Mouse (Mus musculus) induced T-regulatory cell, adult 2 months (primary cell): ENCODE results near the gene Cdk1.

ENCODE experiments used
- DNase-seq: peaks from one replicate; pipeline ENCODE4 v3.0.0-alpha.2; 2012; ENCODE audit warnings: low read depth

Cdk1 gene

DNA sequence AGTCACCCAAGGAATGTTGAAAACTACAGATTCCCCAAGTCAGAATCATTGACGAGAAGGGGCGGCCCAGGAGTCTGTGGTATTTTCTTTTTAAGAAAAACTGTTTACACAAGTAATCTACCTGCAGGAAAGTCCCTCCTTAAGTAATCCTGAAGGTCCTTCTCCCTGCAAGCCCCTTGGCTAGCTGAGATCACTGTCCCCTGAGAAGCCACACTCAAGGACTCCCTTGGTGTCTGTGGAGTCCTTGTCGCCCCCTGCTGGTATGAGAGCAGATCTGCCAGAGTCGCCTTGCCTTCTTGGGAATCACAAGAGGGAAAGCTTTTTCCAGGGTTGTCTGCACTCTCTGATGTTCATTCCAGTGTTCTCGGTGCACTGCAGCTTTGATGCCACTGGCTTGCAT lies 45.7 kb downstream of the Cdk1 start:
- DNase-seq: peak; percentile 70

DNA sequence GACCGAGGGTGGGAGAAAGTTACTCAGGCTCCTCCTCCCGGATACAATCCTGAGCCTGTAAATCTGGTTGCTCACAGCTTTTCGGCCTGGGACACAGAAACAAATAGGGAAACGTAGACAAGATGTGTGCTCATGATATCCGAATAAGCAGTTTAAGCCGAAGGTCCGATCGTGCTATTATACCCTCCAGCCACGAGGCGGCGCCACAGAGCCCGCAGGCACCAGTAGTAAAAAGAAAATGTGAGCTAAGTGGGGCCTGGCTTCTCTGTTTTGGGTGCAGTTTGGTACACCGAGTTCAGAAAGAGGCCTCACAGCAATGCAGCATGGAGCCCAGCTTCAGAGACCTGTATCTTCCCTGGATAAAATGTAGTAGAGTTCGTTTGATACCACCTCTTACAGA lies 46.5 kb downstream of the Cdk1 start:
- DNase-seq: peak; percentile 54

DNA sequence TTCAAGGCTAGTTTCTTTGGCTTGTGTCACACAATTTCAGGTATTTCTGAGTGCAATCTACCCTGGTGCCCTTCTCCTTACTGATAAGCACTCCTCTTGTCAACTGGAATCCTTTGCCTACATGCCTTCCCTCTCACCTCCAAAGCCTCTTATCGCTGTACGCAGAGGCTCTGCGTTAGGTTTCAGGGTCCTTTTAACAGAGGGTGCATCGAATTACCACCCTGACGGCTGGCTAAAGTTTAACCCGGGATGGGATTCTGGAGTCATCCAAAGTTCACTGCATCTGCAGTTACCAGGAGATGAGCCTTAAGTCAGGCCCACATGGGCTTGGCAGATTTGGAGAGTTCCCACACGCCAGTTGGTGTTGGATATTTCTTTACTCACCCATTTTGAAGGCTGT lies 47.1 kb downstream of the Cdk1 start:
- no peak for DNase-seq

DNA sequence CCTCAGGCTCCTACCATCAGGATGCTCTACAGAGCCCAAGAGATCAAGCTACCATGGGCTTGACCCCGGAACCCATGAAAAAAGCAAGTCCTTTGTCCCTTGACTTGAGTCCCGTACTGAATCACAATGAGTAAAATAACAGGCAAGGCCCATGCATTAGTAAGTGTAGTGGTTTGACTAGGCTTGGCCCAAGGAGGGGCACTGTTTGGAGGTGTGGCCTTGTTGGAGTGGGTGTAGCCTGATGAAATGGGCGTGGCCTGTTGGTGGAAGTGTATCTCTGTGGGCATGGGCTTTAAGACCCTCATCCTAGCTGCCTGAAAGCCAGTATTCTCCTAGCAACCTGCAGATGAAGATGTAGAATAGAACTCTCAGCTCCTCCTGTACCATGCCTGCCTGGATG lies 47.9 kb downstream of the Cdk1 start:
- no peak for DNase-seq

DNA sequence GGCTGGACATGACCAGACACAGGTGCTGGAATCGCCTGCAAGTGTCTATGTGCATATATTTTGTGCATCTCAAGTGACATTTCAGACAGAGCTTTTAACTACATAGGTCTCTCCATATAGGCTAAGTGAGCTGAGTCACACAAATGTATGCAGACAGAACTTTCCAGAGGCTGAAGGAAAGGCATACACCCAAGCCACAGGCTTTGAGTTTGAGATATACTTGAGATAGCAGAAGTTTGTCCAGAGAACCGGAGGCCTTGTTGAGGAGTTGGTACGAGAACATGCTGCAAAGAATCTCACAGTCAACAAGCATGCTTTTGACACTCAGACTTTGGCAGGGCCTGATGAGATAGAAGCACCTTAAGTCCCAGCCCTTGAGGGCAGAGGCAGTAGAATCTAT lies 50.1 kb downstream of the Cdk1 start:
- no peak for DNase-seq

DNA sequence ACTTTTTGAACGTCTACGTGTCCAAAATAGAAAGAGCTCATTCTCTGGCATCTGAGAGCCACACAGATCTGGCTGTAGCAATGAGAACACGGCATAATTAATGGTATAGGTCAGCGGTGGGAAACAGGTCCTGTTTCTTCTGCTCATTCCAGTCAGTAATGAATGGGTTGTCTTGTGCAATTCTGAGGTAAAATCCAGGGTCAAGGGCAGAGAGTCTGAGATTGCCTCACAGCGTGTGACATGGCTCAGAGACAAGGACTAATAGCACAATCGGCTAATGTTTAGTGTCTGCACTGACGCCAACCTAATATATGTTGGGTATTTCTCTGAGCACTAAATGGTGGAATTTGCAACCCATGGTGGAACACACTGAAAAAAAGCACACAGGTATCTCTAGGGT lies 52.8 kb downstream of the Cdk1 start:
- DNase-seq: no peak

DNA sequence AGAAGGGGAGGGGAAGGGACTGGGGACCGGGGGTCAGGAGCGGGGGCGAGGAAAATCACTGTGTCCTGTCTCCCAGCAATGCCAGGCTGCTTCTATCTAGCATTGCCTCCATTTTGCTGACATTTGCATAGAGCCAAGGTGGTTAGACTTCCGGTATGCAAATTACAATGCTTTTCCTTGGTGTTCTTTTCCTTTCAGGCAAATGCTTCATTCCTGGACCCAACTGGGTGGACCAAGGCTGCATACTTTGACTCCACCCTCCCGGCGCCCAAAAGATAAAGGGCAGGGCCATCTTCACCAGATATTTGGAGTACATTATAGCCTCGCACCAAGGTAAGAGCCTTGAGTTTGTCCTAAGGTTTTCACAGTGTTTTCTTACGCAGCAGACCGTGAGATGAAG lies 56.8 kb downstream of the Cdk1 start:
- no peak for DNase-seq

DNA sequence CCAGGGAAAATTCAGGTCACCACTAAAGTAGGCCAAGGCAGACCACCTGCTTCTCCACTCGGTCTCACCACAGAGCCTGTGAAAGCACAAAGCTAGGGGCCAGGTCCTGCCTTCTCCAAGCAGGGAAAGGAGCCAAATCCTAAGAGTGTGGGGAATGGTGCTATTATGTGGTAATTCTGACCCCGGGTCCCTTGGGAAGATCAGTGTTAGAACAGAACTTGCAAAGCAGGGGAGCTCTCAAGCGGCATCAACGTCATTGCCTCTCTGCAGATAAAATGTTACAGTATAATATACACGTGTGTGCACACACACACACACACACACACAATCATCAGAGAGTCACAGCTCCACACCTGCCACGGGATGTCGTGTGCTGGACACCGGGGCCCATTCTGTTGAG lies 62.0 kb downstream of the Cdk1 start:
- DNase-seq: no peak

DNA sequence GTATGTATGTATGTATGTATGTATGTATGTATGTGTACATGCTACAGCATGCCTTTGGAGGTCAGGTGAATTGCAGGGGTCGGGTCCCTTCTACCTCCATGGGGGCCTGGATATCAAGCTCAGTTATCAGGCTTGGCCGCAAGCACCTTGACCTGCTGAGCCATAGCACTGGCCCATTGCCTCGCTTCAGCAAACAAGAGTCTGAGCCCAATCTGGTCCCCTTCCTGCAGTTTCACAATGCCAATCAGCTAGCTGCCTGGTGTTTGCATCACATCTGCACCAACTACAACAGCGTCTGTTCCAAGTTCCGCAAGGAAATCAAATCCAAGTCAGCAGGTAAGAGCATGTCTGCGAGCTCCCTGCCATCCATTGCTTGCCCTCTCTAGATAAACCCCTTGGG lies 64.0 kb downstream of the Cdk1 start:
- no peak for DNase-seq

DNA sequence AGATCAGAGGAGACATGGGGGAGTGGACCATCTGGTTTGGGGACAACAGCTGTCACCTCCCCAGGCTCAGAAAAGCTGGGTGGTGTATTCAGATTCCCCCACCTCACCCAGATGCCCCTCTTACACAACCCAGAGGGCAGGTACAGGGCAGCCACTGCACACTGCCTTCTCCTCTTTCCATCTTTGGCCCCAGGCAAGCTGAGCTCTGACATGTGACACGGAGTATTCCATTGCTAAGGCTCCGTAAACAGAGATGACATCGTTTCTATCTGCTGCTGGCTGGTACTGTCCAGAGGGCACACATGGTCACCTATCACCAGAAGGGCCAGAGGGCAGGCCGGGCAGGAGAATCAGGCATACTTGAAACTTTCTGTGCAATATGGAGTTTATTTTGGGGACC lies 64.7 kb downstream of the Cdk1 start:
- no peak for DNase-seq

DNA sequence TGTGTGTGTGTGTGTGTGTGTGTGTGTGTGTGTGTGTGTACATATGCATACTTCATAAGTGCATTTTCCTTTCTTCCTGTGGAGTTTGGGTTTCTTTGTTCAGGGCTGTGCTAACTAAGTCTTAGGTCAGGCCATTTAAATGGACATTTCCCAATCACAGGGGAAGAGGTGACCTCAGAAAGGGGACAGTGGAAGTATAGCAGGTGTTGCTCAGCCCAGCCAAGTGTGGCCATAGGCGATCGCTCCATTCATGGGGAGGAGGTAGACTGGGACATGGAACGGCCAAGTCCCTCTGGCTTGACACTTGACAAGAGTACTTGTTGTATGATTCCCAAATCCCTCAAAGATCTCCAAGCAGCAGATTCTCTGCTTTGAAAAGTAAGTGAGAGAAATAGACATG lies 65.8 kb downstream of the Cdk1 start:
- no peak for DNase-seq
